Mouse (Mus musculus): Measurements from ENCODE around the gene Psg19. TPM values are rescaled to one million over a fixed set of nuclear protein-coding genes. Genes with fewer than 3 reads are reported as not detected.

The Psg19 gene
- polyA plus RNA-seq (2017; shearing (Covaris generic)): not detected

DNA sequence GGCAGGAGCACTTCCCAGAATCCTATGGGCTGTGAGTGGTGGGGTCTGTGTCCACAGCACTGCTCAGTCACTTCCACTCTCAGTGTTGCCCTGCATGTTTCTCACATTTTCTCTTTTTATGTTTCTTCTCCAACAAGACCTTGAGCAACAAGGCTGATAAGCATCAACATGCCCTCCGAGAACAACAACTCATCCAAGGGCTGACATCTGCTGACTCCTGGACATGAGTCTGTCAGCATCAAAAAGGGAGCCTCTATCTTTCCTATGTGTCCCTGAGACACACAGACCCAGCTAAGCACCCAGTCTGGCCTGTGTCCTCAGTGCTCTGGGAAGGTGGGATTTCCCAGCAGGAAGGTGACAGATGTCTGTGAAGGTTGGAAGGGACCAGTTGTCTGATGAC lies at the start of gene Psg19:
TSS of gene Psg19 (minus strand) at position 101 of the 400 bp plus-strand sequence.

DNA sequence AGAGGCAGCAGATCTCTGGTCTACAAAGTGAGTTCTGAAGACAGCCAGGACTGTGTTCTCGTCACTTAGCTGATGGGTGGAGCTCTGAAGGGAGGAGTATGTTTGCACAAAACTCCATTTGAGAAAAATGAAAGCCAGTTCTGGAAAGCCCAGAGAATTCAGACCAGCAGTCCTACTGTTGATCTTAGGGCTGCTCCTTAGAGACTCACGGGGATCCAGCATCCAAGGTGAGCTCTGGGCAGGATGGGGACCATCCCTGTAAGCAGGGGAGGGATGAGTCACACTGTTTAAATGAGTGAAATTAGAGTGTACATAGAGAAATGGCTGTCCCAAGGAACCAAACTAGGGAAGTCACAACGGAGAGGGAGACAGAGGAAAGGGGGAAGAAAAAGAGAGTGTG lies 41.5 kb upstream of the Psg19 start, which contains the start of gene Mill2:
TSS of gene Mill2 (plus strand) at position 102 of the 400 bp plus-strand sequence.

DNA sequence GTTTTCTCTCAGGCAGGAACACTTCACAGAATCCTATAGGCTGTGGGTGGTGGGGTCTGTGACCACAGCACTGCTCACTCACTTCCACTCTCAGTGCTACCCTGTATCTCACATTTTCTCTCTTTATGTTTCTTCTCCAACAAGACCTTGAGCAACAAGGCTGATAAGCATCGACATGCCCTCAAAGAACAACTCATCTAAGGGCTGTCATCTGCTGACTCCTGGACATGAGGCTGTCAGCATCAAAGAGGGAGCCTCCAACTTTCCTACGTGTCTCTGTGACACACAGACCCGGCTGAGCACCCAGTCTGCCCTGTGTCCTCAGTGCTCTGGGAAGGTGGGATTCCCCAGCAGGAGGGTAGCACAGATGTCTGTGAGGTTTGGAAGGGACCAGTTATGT lies 23.2 kb upstream of the Psg19 start, which contains the start of gene Psg17:
TSS of gene Psg17 (minus strand) at position 101 of the 400 bp plus-strand sequence.

Other genes starting within 250 kb of the Psg19 start
- gene Psg27, start 231.2 kb downstream of the Psg19 start, polyA plus RNA-seq (2017; shearing (Covaris generic)): not detected
- gene Psg23, start 182.0 kb downstream of the Psg19 start, polyA plus RNA-seq (2017; shearing (Covaris generic)): under 1 TPM; 0.11 to 0.14 TPM
- under 1 TPM in 1 of 2 experiments, not detected in 1; 0.17 TPM for gene Psg21, start 141.8 kb downstream of the Psg19 start, polyA plus RNA-seq (2017; shearing (Covaris generic))
- not detected for gene Psg20, start 112.3 kb downstream of the Psg19 start, polyA plus RNA-seq (2017; shearing (Covaris generic))
- not detected for gene Psg22, start 80.4 kb downstream of the Psg19 start, polyA plus RNA-seq (2017; shearing (Covaris generic))
- gene Psg17, start 23.1 kb upstream of the Psg19 start, polyA plus RNA-seq (2017; shearing (Covaris generic)): not detected
- under 1 TPM in 1 of 2 experiments, not detected in 1; 0.77 TPM for gene Mill2, start 41.4 kb upstream of the Psg19 start, polyA plus RNA-seq (2017; shearing (Covaris generic))
- gene Pglyrp1, start 72.8 kb upstream of the Psg19 start, polyA plus RNA-seq (2017; shearing (Covaris generic)): 100 to 1,000 TPM; 131 to 365 TPM
- 10 to 100 TPM; 29.2 to 30.6 TPM for gene Ccdc61, start 111.9 kb upstream of the Psg19 start, polyA plus RNA-seq (2017; shearing (Covaris generic))
- gene Nova2, start 127.4 kb upstream of the Psg19 start, polyA plus RNA-seq (2017; shearing (Covaris generic)): under 1 TPM in 1 of 2 experiments, not detected in 1; 0.05 TPM
- under 1 TPM in 1 of 2 experiments, not detected in 1; 0.23 TPM for gene Nanos2, start 188.9 kb upstream of the Psg19 start, polyA plus RNA-seq (2017; shearing (Covaris generic))
- gene Mypop, start 192.7 kb upstream of the Psg19 start, polyA plus RNA-seq (2017; shearing (Covaris generic)): 1 to 10 TPM; 5.2 to 9.4 TPM
- gene Irf2bp1, start 205.5 kb upstream of the Psg19 start, polyA plus RNA-seq (2017; shearing (Covaris generic)): 10 to 100 TPM; 36.4 to 40.1 TPM
- not detected for gene Foxa3, start 225.0 kb upstream of the Psg19 start, polyA plus RNA-seq (2017; shearing (Covaris generic))
- gene Sympk, start 225.9 kb upstream of the Psg19 start, polyA plus RNA-seq (2017; shearing (Covaris generic)): 10 to 100 TPM; 18.4 to 25.8 TPM